Mouse (Mus musculus) embryonic facial prominence, embryonic 11.5 days (tissue): ENCODE data around the gene Pdzd8. TPM values are rescaled to one million over a fixed set of nuclear protein-coding genes. Genes with fewer than 3 reads are reported as not detected.

Experiments used
- polyA plus RNA-seq: library from polyadenylated mRNA; unstranded; fragments of >200 nt; fragmentation: Nextera tagmentation; extraction: Ambion mirVana; gene quantifications from 2 replicates; pipeline ENCODE4 v1.2.1, GENCODE M21; 2014

Gene Pdzd8
- polyA plus RNA-seq, 1 experiment from 2014 or later = 18.0 TPM

Other genes starting within 250 kb of the Pdzd8 start
- 2.2 and 2.6 TPM in 2 replicates for gene Vax1, start 175.7 kb downstream of the Pdzd8 start, polyA plus RNA-seq
- not detected in 2 replicates for gene Kcnk18, start 126.6 kb downstream of the Pdzd8 start, polyA plus RNA-seq
- gene Slc18a2, start 84.9 kb downstream of the Pdzd8 start, polyA plus RNA-seq = 11.9 and 14.0 TPM in 2 replicates
- gene Rps12-ps3, start 23.5 kb downstream of the Pdzd8 start, polyA plus RNA-seq = 32.5 and 47.4 TPM in 2 replicates
- gene Emx2, start 112.6 kb upstream of the Pdzd8 start, polyA plus RNA-seq = 10.6 and 12.8 TPM in 2 replicates